Mouse (Mus musculus) fat pad, adult 2 months (tissue): Measurements from ENCODE around the gene Gm20532.
"Not testable (repeated sequence)": the region's sequence is repeated elsewhere in the genome, so short reads cannot be mapped to it uniquely, and the experiment has no call there.

ENCODE experiments used
- DNase-seq: peaks from one replicate; pipeline ENCODE4 v3.0.0-alpha.2; 2011; ENCODE audit warnings: low read depth, low spot score; ENCODE audit errors: extremely low read depth

Gm20532 gene

GRCm38 (mm10) chr2:26639838-26640830 lies 53.7 kb downstream of the Gm20532 start:
- DNase-seq, result no peak

- DNase-seq, result no peak
These were observed 54.7 kb downstream of the Gm20532 start for GRCm38 (mm10) chr2:26641006-26641647.

- no peak for DNase-seq
These were observed 57.5 kb downstream of the Gm20532 start for GRCm38 (mm10) chr2:26643942-26644341.

- DNase-seq, result no peak
These were observed 60.3 kb downstream of the Gm20532 start for GRCm38 (mm10) chr2:26646643-26647293.

- DNase-seq, result no peak
These were observed 68.2 kb downstream of the Gm20532 start for GRCm38 (mm10) chr2:26654687-26655086.

- DNase-seq, result no peak
These were observed 71.0 kb downstream of the Gm20532 start for GRCm38 (mm10) chr2:26657426-26657825.

- no peak for DNase-seq
These were observed 74.8 kb downstream of the Gm20532 start for GRCm38 (mm10) chr2:26661143-26661752.

GRCm38 (mm10) chr2:26661768-26662508 lies 75.5 kb downstream of the Gm20532 start:
- DNase-seq, result no peak

GRCm38 (mm10) chr2:26662509-26662882 lies 76.1 kb downstream of the Gm20532 start:
- DNase-seq, result no peak

- no peak for DNase-seq
These were observed 76.7 kb downstream of the Gm20532 start for GRCm38 (mm10) chr2:26663112-26663511.

GRCm38 (mm10) chr2:26663551-26663950 lies 77.1 kb downstream of the Gm20532 start:
- DNase-seq, result not testable (repeated sequence)

GRCm38 (mm10) chr2:26668746-26669145 lies 82.3 kb downstream of the Gm20532 start:
- DNase-seq, result no peak

- DNase-seq, result no peak
These were observed 84.7 kb downstream of the Gm20532 start, which contains the start of gene Lcn4 for GRCm38 (mm10) chr2:26671182-26671581. Gene Lcn4 (minus strand): TSS chr2:26671282.
